Mouse (Mus musculus): ENCODE measurements around the gene Celf1.

- peak in 1 of 3 experiments; percentile 7 for TF ChIP-seq MYOD1 (IDR thresholded peaks at IDR 0.05; ENCODE audit: control insufficient read depth in 1 of 3, insufficient read length in 2 of 3, low read depth in 2 of 3)
- peak; percentile 87 for TF ChIP-seq POLR2A (IDR thresholded peaks at IDR 0.05; ENCODE audit: insufficient read length, low read depth)
- TF ChIP-seq POLR2AphosphoS2 (IDR thresholded peaks at IDR 0.05; ENCODE audit: insufficient read length, low read depth), result peak; percentile 79
- no peak for TF ChIP-seq MAX (IDR thresholded peaks at IDR 0.05; ENCODE audit: low read depth)
- no peak for TF ChIP-seq CEBPB (IDR thresholded peaks at IDR 0.05; ENCODE audit: insufficient read depth, poor library complexity, severe bottlenecking)
- TF ChIP-seq USF1 (IDR thresholded peaks at IDR 0.05; ENCODE audit: low read depth), result peak; percentile 50
- TF ChIP-seq MYOG (IDR thresholded peaks at IDR 0.05; ENCODE audit: control insufficient read depth in 1 of 3, insufficient read depth in 1 of 3, insufficient read length in 2 of 3, low read depth in 2 of 3), result no peak
- TF ChIP-seq REST (IDR thresholded peaks at IDR 0.05; ENCODE audit: insufficient read depth, insufficient read length), result no peak
- TF ChIP-seq E2F4 (IDR thresholded peaks at IDR 0.05; ENCODE audit: insufficient read depth), result peak; percentile 3
- no peak for TF ChIP-seq TCF12 (IDR thresholded peaks at IDR 0.05; ENCODE audit: insufficient read depth, poor library complexity, severe bottlenecking)
- TF ChIP-seq TCF3 (IDR thresholded peaks at IDR 0.05; ENCODE audit: insufficient read length, low read depth), result no peak
- no peak for TF ChIP-seq SRF (IDR thresholded peaks at IDR 0.05; ENCODE audit: control insufficient read depth, insufficient read length, low read depth)
These were observed at the start of gene Celf1 for GRCm38 (mm10) chr2:90940233-90941229.

Measured in myocyte (in vitro differentiated cells).